Mouse (Mus musculus): ENCODE measurements around the gene Gm21083. TPM values are rescaled to one million over a fixed set of nuclear protein-coding genes. Genes with fewer than 3 reads are reported as not detected.
A peak's percentile ranks its signal among the peaks of the same experiment; 100 is the strongest.
"Not testable (repeated sequence)": the region's sequence is repeated elsewhere in the genome, so short reads cannot be mapped to it uniquely, and the experiment has no call there.

The Gm21083 gene
- not detected in 2 replicates for polyA plus RNA-seq (2015; fragmentation: Nextera tagmentation; extraction: Ambion mirVana)

- not testable (repeated sequence) for H3K27me3 ChIP-seq; H3K4me1 ChIP-seq (replicated peaks); H3K9ac ChIP-seq; ATAC-seq (ENCODE audit: low read depth); DNase-seq; H3K36me3 ChIP-seq; H3K9me3 ChIP-seq (replicated peaks); H3K27ac ChIP-seq; H3K4me2 ChIP-seq; H3K4me3 ChIP-seq (replicated peaks)
- WGBS (ENCODE audit: insufficient replicate concordance), result 20% methylated on average over 1 of the region's 1 CpGs
Observed at GRCm38 (mm10) chr5:15577033-15577432, at the start of gene Gm21083. Gene Gm21083 (plus strand): TSS chr5:15577333.

DNA sequence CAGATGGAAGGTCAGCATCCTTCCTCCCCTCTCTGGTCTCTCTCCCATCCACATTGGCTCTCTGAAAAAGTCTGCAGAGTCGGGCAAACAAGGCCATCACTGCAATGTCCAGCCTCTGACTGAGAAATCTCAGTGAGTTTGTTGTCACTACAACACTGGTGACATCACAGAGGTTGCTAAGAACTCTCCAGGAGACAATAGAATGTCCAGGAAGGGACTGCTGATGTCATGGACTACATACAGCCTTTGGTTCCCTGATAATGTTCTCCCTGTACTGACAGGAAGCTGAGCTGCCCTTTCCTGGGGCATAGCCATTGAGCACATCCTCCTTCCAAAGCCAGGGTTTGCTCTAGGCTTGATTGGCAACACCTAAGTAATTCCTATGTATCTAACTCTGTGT is 48.0 kb upstream of the Gm21083 start, which contains the start of gene Gm21190:
TSS of gene Gm21190 (minus strand) at position 101 of the 400 bp plus-strand sequence.
- H3K27ac ChIP-seq; H3K4me2 ChIP-seq; H3K36me3 ChIP-seq; H3K9me3 ChIP-seq (replicated peaks); H3K9ac ChIP-seq; H3K4me3 ChIP-seq (replicated peaks); DNase-seq; H3K4me1 ChIP-seq (replicated peaks); ATAC-seq (ENCODE audit: low read depth); H3K27me3 ChIP-seq: not testable (repeated sequence)
- no CpG with 5 or more reads among the region's 1 CpGs for WGBS (ENCODE audit: insufficient replicate concordance)

- ATAC-seq (ENCODE audit: low read depth); DNase-seq; H3K27ac ChIP-seq; H3K36me3 ChIP-seq; H3K27me3 ChIP-seq; H3K4me2 ChIP-seq; H3K4me3 ChIP-seq (replicated peaks); H3K9ac ChIP-seq; H3K4me1 ChIP-seq (replicated peaks); H3K9me3 ChIP-seq (replicated peaks): not testable (repeated sequence)
- WGBS (ENCODE audit: insufficient replicate concordance), result 57% methylated on average over 6 of the region's 6 CpGs
Observed at GRCm38 (mm10) chr5:15548642-15549041, 28.5 kb upstream of the Gm21083 start.

DNA sequence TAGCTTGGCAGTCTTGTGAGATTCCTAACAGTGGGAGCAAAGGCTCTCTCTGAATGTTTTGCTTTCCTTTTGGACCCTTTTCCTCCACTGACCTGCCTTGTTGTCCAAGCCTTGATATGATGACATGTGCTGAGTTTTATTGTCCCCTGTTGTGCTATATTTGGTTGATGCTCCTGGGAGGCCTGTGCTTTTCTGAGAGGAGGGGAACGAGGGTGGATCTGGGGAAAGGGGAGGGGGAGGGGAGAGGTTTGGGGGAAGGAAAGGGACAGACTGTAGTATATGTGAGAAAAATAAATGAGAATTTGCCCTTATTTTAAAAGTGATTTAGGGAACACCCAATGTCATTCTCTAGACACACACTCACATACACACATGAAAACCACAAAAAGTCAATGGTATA is 28.0 kb upstream of the Gm21083 start:
- H3K4me3 ChIP-seq (replicated peaks); H3K9me3 ChIP-seq (replicated peaks); H3K36me3 ChIP-seq; H3K4me1 ChIP-seq (replicated peaks); H3K9ac ChIP-seq; H3K27ac ChIP-seq; DNase-seq; ATAC-seq (ENCODE audit: low read depth); H3K27me3 ChIP-seq; H3K4me2 ChIP-seq: not testable (repeated sequence)
- WGBS (ENCODE audit: insufficient replicate concordance), result 14% methylated on average over 1 of the region's 1 CpGs

GRCm38 (mm10) chr5:15549606-15550005 is 27.5 kb upstream of the Gm21083 start:
- not testable (repeated sequence) for ATAC-seq (ENCODE audit: low read depth); H3K36me3 ChIP-seq; H3K4me1 ChIP-seq (replicated peaks); H3K27me3 ChIP-seq; H3K4me3 ChIP-seq (replicated peaks); DNase-seq; H3K9me3 ChIP-seq (replicated peaks); H3K27ac ChIP-seq; H3K9ac ChIP-seq; H3K4me2 ChIP-seq
- 8% methylated on average over 3 of the region's 3 CpGs for WGBS (ENCODE audit: insufficient replicate concordance)

GRCm38 (mm10) chr5:15558654-15559053 is 18.5 kb upstream of the Gm21083 start:
- H3K9ac ChIP-seq; H3K4me1 ChIP-seq (replicated peaks); H3K36me3 ChIP-seq; ATAC-seq (ENCODE audit: low read depth); H3K9me3 ChIP-seq (replicated peaks); H3K4me3 ChIP-seq (replicated peaks); H3K27me3 ChIP-seq; DNase-seq; H3K27ac ChIP-seq; H3K4me2 ChIP-seq: not testable (repeated sequence)
- 48% methylated on average over 1 of the region's 1 CpGs for WGBS (ENCODE audit: insufficient replicate concordance)

- H3K4me1 ChIP-seq (replicated peaks); H3K4me2 ChIP-seq; H3K27ac ChIP-seq; H3K4me3 ChIP-seq (replicated peaks); H3K9me3 ChIP-seq (replicated peaks); H3K9ac ChIP-seq; H3K27me3 ChIP-seq; DNase-seq; H3K36me3 ChIP-seq: not testable (repeated sequence)
- ATAC-seq (ENCODE audit: low read depth), result 0 out of 2 replicates have a peak, but pooled peaks have one; percentile 18
- whole genome bisulfite sequencing (ENCODE audit: insufficient replicate concordance), result 48% methylated on average over 3 of the region's 3 CpGs
Observed at GRCm38 (mm10) chr5:15561425-15562264, 15.5 kb upstream of the Gm21083 start.

DNA sequence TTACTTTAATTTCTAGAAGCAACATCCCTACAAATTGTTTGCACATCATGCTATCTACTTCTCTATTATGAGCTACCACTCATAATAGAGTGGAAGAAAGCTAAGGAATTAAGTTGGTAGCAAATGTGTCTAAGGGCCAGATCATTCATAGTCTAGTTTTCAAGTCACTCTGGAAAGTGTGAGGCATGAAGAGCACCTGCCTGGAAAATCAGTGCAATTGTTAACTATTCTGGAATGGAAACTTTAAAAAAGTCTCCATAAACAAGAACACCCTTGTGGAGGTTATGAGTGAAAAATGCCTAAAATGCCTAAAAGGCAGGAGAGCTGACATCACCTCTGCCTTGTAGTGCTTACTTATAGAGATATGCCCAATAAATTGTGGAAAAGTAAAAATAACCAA is 3.4 kb upstream of the Gm21083 start:
- not testable (repeated sequence) for H3K4me2 ChIP-seq; H3K27ac ChIP-seq; H3K4me1 ChIP-seq (replicated peaks); DNase-seq; H3K27me3 ChIP-seq; ATAC-seq (ENCODE audit: low read depth); H3K9ac ChIP-seq; H3K9me3 ChIP-seq (replicated peaks); H3K4me3 ChIP-seq (replicated peaks); H3K36me3 ChIP-seq

DNA sequence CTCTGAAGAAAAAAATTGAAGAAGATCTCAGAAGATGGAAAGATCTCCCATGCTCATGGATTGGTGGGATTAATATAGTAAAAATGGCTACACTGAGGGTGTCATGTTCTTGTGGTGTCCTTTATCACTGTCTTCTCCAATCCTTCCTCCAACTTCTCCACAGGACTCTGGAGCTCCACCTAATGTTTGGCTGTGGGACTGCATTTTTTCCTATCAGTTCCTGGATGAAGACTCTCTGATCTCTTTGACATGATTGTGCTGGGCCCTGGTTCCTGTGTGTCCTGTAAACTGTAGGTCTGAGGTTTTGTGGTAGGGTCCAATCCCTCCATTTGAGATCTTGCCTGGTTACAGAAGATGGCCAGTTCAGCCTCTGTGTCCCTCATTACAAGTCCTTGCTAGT is 9.2 kb downstream of the Gm21083 start:
- not testable (repeated sequence) for H3K9me3 ChIP-seq (replicated peaks); H3K9ac ChIP-seq; H3K27me3 ChIP-seq; DNase-seq; H3K4me3 ChIP-seq (replicated peaks); H3K4me1 ChIP-seq (replicated peaks); H3K36me3 ChIP-seq; H3K4me2 ChIP-seq; H3K27ac ChIP-seq; ATAC-seq (ENCODE audit: low read depth)

GRCm38 (mm10) chr5:15588291-15588690 is 11.2 kb downstream of the Gm21083 start:
- 31% methylated on average over 6 of the region's 6 CpGs for WGBS (ENCODE audit: insufficient replicate concordance)
- H3K27ac ChIP-seq; H3K9me3 ChIP-seq (replicated peaks); H3K27me3 ChIP-seq; DNase-seq; ATAC-seq (ENCODE audit: low read depth); H3K4me1 ChIP-seq (replicated peaks); H3K4me2 ChIP-seq; H3K36me3 ChIP-seq; H3K4me3 ChIP-seq (replicated peaks); H3K9ac ChIP-seq: not testable (repeated sequence)

- 30% methylated on average over 5 of the region's 5 CpGs for WGBS (ENCODE audit: insufficient replicate concordance)
- ATAC-seq (ENCODE audit: low read depth), result not testable (repeated sequence)
Observed at GRCm38 (mm10) chr5:15590635-15591034, 13.5 kb downstream of the Gm21083 start.

DNA sequence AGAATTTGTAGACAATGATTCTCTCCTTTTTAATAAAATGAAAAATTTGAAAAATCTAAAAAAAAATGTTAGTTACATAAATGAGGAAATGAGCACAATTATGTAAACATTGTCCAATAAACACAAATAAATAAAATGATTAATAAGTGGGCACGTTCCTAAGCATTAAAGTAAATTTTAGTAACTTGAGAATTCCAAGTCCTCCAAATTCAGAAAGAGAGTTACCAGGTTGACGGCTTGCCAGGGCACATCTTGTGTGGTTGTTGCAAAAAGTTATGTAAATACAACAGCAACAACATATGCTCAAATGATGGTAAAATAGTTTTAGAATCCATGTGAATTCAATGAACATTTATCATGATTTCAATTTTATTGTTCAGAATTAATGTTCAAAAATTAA is 14.4 kb downstream of the Gm21083 start:
- ATAC-seq (ENCODE audit: low read depth); H3K9ac ChIP-seq; H3K4me3 ChIP-seq (replicated peaks); H3K9me3 ChIP-seq (replicated peaks); H3K4me1 ChIP-seq (replicated peaks); H3K36me3 ChIP-seq; DNase-seq; H3K27me3 ChIP-seq; H3K4me2 ChIP-seq; H3K27ac ChIP-seq: not testable (repeated sequence)
- 50% methylated on average over 2 of the region's 2 CpGs for WGBS (ENCODE audit: insufficient replicate concordance)

More at GRCm38 (mm10) chr5:15590635-15591034, 13.5 kb downstream of the Gm21083 start:
- not testable (repeated sequence) for H3K9me3 ChIP-seq (replicated peaks); H3K9ac ChIP-seq; H3K27ac ChIP-seq; H3K4me1 ChIP-seq (replicated peaks); H3K36me3 ChIP-seq; H3K27me3 ChIP-seq; H3K4me3 ChIP-seq (replicated peaks); DNase-seq; H3K4me2 ChIP-seq
